Mouse (Mus musculus): ENCODE measurements around the gene Vmn1r50. TPM values are rescaled to one million over a fixed set of nuclear protein-coding genes. Genes with fewer than 3 reads are reported as not detected.

Gene Vmn1r50
- not detected in 2 replicates for polyA plus RNA-seq (2012)

GRCm38 (mm10) chr6:90101130-90101529 is at the start of gene Vmn1r50:
Gene Vmn1r50 (plus strand): TSS chr6:90101430.

GRCm38 (mm10) chr6:90078406-90078805 is 22.8 kb upstream of the Vmn1r50 start, which contains the start of gene Vmn1r49:
Gene Vmn1r49 (minus strand): TSS chr6:90078506.

GRCm38 (mm10) chr6:90122296-90122695 is 21.1 kb downstream of the Vmn1r50 start, which contains the start of gene Vmn1r51:
Gene Vmn1r51 (plus strand): TSS chr6:90122596.

Other genes starting within 250 kb of the Vmn1r50 start
- gene Vmn1r42, start 225.0 kb upstream of the Vmn1r50 start, polyA plus RNA-seq (2012): not detected in 2 replicates
- not detected in 2 replicates for gene Vmn1r43, start 225.0 kb upstream of the Vmn1r50 start, polyA plus RNA-seq (2012)
- gene Vmn1r44, start 217.8 kb upstream of the Vmn1r50 start, polyA plus RNA-seq (2012): not detected in 2 replicates
- gene Vmn1r45, start 160.8 kb upstream of the Vmn1r50 start, polyA plus RNA-seq (2012): not detected in 2 replicates
- not detected in 2 replicates for gene Vmn1r46, start 132.1 kb upstream of the Vmn1r50 start, polyA plus RNA-seq (2012)
- gene Vmn1r47, start 85.3 kb upstream of the Vmn1r50 start, polyA plus RNA-seq (2012): not detected in 2 replicates
- not detected in 2 replicates for gene Vmn1r48, start 64.6 kb upstream of the Vmn1r50 start, polyA plus RNA-seq (2012)
- not detected in 2 replicates for gene Vmn1r49, start 22.9 kb upstream of the Vmn1r50 start, polyA plus RNA-seq (2012)
- gene Vmn1r51, start 21.2 kb downstream of the Vmn1r50 start, polyA plus RNA-seq (2012): not detected in 2 replicates
- not detected in 2 replicates for gene Vmn1r52, start 73.4 kb downstream of the Vmn1r50 start, polyA plus RNA-seq (2012)
- not detected in 2 replicates for gene V1ra8, start 101.4 kb downstream of the Vmn1r50 start, polyA plus RNA-seq (2012)
- not detected in 2 replicates for gene Vmn1r53, start 123.0 kb downstream of the Vmn1r50 start, polyA plus RNA-seq (2012)
- gene Vmn1r54, start 144.9 kb downstream of the Vmn1r50 start, polyA plus RNA-seq (2012): not detected in 2 replicates
- gene BC048671, start 199.8 kb downstream of the Vmn1r50 start, polyA plus RNA-seq (2012): not detected in 2 replicates
- gene Chst13, start 223.8 kb downstream of the Vmn1r50 start, polyA plus RNA-seq (2012): 6.7 and 12.0 TPM in 2 replicates
- gene Uroc1, start 231.9 kb downstream of the Vmn1r50 start, polyA plus RNA-seq (2012): not detected in 2 replicates

Data from megakaryocyte-erythroid progenitor cell, adult 5 weeks (primary cell).